Mouse (Mus musculus) frontal cortex, postnatal 25 days (tissue): Measurements from ENCODE around the gene Zfp57.
"Not testable (repeated sequence)": the region's sequence is repeated elsewhere in the genome, so short reads cannot be mapped to it uniquely, and the experiment has no call there.

ENCODE experiments used
- DNase-seq, 2 experiments: peaks; one replicate each; pipeline ENCODE4 v3.0.0; 2022; ENCODE audit warnings: low spot score in 2 of 2

Gene Zfp57

GRCm38 (mm10) chr17:36995448-36995847 lies 5.5 kb upstream of the Zfp57 start:
- no peak for DNase-seq

GRCm38 (mm10) chr17:36997033-36997735 lies 3.8 kb upstream of the Zfp57 start:
- DNase-seq, result peak; percentile 74 to 78

- no peak for DNase-seq
Observed at GRCm38 (mm10) chr17:36998477-36998876, 2.5 kb upstream of the Zfp57 start.

GRCm38 (mm10) chr17:37002364-37003330 lies 1.7 kb downstream of the Zfp57 start:
- peak in 1 of 2 experiments; percentile 17 for DNase-seq

GRCm38 (mm10) chr17:37003366-37003765 lies 2.4 kb downstream of the Zfp57 start:
- DNase-seq, result no peak

GRCm38 (mm10) chr17:37008161-37008560 lies 7.2 kb downstream of the Zfp57 start:
- no peak for DNase-seq

GRCm38 (mm10) chr17:37009460-37010042 lies 8.6 kb downstream of the Zfp57 start:
- no peak for DNase-seq

- no peak for DNase-seq
Observed at GRCm38 (mm10) chr17:37011719-37012118, 10.8 kb downstream of the Zfp57 start.

- no peak for DNase-seq
Observed at GRCm38 (mm10) chr17:37012141-37012540, 11.2 kb downstream of the Zfp57 start.

- no peak for DNase-seq
Observed at GRCm38 (mm10) chr17:37016333-37016732, 15.4 kb downstream of the Zfp57 start.

- no peak for DNase-seq
Observed at GRCm38 (mm10) chr17:37018328-37018727, 17.4 kb downstream of the Zfp57 start.

- not testable (repeated sequence) for DNase-seq
Observed at GRCm38 (mm10) chr17:37019242-37019641, 18.3 kb downstream of the Zfp57 start.

- DNase-seq, result no peak
Observed at GRCm38 (mm10) chr17:37022628-37023576, 21.9 kb downstream of the Zfp57 start, which contains the start of gene Mog. Mog (minus strand) TSS chr17:37023398.

GRCm38 (mm10) chr17:37026425-37026824 lies 25.5 kb downstream of the Zfp57 start:
- DNase-seq, result no peak

GRCm38 (mm10) chr17:37027486-37027885 lies 26.5 kb downstream of the Zfp57 start:
- DNase-seq, result no peak

- DNase-seq, result no peak
Observed at GRCm38 (mm10) chr17:37028212-37028611, 27.2 kb downstream of the Zfp57 start.

- DNase-seq, result peak; percentile 91 to 93
Observed at GRCm38 (mm10) chr17:37028683-37029120, 27.7 kb downstream of the Zfp57 start.

GRCm38 (mm10) chr17:37029162-37029561 lies 28.2 kb downstream of the Zfp57 start:
- DNase-seq, result no peak

GRCm38 (mm10) chr17:37039127-37039894 lies 38.3 kb downstream of the Zfp57 start:
- DNase-seq, result no peak

GRCm38 (mm10) chr17:37044651-37045244 lies 43.8 kb downstream of the Zfp57 start:
- DNase-seq, result no peak
